Mouse (Mus musculus) forelimb bud, embryonic 11.5 days (tissue): ENCODE measurements around the gene Irf3.

Experiments
- DNase-seq: peaks from one replicate; pipeline ENCODE4 v3.0.0-alpha.2; 2012; ENCODE audit warnings: low read depth, low spot score

Irf3 gene

GRCm38 (mm10) chr7:45033722-45034359 is 36.4 kb downstream of the Irf3 start:
- DNase-seq, result no peak

DNA sequence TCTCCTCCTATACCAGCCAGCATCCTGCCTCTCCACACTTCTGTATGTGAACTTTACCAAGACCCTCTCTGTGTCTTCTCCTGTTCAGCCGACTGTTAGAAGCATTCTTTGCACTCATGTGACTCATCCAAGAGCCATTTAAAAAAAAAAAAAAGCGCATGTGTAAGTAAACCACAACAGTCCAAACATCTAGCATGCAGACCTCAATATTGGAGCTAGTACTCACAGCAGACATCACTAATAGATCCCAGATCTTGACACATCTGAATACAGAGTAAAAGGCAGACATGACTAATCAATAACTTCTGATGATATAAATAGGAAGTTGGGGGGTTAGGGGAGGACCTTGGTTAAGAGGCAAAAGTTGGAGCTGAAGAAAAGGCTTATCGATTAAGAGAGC is 38.2 kb downstream of the Irf3 start:
- no peak for DNase-seq

DNA sequence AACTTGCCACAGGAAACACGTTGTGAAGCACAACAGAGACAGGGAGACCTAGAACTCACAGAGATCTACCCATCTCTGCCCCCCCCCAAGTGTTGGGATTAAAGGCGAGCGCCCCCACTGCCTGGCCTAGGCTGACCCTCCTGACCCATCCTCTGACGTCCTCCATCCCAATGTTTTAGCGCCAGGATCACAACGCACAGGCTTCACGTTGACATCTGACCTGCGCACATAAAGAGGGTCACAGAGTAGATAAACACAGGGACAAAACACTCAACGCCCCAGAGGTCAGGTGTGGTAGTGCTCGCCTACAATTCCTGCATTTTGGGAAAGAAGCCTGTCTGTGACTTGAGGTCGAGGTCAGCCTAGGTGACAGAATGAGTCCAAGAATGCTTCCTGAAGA is 39.3 kb downstream of the Irf3 start:
- no peak for DNase-seq

DNA sequence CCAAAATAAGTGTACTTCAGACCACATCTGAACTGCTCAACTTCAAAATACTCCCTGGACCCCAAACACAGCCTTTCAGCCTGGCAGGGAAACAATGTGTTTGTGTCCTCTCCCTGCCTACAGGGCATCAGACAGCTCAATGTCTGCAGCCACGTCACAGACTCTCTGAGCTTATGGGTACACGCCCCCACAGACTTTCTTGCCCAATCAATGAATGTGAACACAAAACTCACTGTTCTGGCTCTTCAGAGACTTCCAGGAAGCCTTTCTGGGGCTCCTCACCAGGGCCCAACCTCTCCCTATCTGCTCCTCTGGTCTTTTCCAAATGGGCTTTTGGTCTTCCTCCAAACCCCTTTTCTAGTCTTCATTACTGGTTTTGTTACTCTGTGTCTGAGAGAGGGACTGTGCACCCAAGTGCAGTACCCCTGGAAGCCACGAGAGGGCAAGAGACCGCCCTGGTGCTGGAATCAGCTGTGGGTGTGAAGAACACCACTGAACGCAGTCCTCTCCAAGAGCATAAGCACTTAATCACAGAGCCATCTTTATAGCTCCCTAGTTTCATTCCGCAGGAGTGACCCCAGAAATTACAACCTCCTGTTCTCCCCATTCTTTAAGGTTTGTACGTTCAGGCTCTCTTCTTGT is 40.4 kb downstream of the Irf3 start:
- no peak for DNase-seq

DNA sequence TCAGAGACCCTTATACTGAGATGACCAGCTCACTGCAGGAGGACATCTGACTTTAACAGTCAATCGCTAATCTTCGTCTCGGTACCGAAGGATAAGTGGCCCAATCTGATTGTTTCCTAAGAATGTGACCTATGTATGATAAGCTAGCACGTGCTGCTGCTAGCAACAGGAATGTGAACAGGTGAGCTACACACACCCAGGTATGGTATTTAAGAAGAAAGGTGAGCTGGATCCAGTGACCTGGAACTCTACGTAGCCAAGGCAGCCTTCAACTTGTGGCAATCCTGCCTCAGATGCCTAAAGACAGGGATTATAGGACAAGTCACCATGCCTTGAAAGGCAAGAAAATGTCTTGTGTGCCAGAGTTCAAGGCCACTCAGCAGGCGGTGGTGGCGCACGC is 41.0 kb downstream of the Irf3 start:
- no peak for DNase-seq

DNA sequence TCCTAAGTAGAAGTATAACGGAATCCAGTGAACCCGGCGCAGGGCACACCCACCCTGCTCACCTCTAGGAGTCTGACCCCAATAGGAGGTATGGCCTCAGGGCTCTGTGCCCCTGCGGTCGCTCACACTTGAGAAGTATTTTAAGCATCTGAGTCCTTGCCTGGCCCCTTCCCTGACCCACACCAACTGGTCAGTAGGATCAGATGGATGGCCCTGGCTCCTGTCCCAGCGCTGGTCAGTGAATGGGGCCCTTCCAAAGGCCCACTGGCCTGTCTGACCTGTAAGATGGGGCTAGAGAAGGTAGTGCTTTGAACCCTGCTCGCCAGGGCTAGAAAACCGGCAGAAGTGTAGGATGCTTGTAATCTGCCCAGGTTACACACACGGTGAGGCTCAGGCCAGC is 43.4 kb downstream of the Irf3 start:
- DNase-seq, result no peak

- DNase-seq, result no peak
These were observed 45.9 kb downstream of the Irf3 start for GRCm38 (mm10) chr7:45043307-45043706.

DNA sequence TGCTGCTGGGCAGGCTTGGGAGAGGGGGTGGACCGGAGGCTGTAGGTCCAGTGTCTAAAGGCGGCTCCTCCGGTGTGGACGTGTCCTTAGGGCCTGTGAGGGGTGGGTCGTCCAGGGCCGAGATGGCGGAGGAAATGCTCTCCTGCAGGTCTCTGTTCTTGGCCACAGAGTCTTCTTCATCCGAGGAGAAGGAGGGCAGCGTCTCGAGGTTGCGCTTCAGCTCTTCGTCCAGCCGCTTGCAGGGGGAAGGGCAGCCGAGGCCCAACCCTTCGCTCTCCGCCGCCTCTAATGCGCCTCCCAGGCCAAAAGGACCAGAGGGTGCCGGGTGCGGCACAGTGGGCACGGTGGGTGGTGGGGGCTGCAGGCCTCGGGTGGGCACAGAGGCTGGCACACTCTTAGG is 48.3 kb downstream of the Irf3 start:
- DNase-seq, result no peak

DNA sequence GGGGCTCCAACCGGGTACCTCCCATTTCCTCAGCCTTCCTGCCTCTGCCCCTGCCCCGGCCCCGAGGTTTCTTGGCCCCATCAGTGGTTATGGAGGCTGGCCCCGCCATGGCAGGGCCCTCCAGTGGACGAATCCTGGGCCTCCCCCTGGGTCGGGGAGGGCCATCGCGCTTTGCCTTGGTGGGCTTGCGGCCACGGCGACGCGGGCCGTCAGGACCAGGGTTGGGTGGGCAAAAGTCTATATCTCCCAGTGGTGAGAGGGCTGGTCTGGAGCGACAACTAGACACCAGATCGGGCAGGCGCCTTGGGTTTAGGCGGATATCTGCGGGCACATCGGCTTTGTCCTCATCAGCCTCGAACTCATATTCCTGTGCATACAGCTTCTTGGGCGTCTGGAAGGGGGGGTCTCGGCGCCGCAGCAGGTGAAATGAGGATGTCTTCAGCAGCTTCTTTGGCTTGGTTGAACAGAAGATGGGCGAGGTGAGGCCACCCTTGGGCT is 49.5 kb downstream of the Irf3 start:
- DNase-seq, result no peak

GRCm38 (mm10) chr7:45047491-45047890 is 50.0 kb downstream of the Irf3 start:
- DNase-seq, result no peak

DNA sequence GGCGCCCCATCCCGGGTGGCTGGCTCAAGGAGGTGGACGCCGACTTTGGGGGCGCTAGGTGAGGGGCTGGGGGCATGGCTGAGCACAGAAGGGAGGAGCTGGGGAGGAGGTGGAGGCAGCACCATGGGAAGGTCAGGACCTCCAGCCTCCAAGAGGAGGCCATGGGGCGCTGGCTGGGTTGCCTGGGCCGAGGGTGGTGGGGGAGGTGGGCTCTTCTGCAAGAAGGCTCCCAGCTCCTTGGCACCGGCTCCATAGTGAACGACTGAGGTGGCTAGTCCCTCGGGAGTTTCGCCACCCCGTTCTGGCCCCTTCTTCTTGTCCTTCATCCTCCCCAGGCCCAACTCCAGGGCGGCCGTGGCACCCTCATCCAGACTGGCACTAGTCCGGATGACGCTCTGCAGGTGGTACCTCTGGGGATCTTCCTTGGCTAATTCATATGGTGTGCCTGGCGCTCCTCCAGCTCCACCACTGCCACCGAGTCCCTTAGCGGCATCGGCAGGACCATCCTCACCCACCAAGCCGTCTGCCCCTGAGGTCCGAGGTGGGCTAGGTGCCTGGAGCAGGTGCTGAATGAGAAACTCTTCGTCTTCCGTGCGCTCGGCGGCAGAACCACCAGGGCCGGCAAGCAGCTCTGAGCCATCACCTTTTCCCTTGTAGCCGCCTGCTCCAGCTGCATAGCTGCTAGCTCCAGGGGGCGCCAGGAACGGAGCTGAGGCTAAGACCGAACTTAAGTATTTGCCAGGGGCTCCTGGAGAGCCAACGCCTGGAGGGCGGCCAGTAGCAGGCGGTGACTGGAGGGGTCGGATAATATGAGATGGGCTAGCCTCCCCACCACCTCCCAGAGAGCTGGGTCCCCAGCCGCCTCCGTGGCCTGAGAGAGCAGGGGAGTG is 50.8 kb downstream of the Irf3 start:
- no peak for DNase-seq

- no peak for DNase-seq
These were observed 51.6 kb downstream of the Irf3 start for GRCm38 (mm10) chr7:45048923-45049657.

DNA sequence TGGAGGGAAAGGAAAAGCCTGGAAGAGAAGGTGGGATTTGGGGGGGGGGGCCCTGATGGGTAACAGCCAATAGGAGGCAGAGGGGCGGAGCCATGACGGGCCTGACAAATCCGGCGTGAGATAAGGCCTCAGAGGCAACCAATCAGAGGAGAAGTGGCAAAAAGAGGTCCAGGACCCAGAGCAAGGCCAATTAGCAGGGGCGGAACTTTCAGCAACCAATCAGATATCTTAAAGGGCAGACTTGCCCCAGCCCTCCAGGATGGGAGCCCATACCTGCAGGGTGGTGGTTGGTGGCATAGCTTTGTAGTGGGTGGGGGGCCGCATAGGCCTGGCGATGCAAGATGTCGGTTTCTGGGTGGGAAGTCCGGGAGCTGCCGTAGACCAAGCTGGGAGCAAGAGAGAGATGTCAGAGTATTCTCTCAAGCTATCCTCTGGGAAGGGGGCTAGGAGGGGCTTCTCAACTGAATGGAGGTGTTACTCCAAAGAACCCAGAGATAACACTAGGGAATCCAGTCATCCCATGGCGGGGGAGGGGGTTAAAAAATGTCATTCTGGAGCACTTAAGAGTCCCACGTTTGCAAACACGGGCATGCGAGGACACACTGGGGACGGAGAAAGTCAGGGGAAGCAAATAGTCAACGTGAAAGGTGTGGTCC is 53.6 kb downstream of the Irf3 start:
- DNase-seq, result peak; percentile 93

GRCm38 (mm10) chr7:45051601-45051974 is 54.1 kb downstream of the Irf3 start:
- no peak for DNase-seq
